Mouse (Mus musculus): ENCODE data around the gene Sycp1. TPM values are rescaled to one million over a fixed set of nuclear protein-coding genes. Genes with fewer than 3 reads are reported as not detected.

Sycp1 gene
- not detected for total RNA-seq (2022)

- DNase-seq (ENCODE audit: low spot score in 2 of 2) = no peak
Measured at GRCm38 (mm10) chr3:102935451-102936354, at the start of gene Sycp1. Sycp1 (minus strand) TSS chr3:102936100.

GRCm38 (mm10) chr3:102980349-102980736, 44.4 kb upstream of the Sycp1 start:
- no peak for DNase-seq (ENCODE audit: low spot score in 2 of 2)

GRCm38 (mm10) chr3:102979550-102980348, 43.8 kb upstream of the Sycp1 start:
- DNase-seq (ENCODE audit: low spot score in 2 of 2) = no peak

DNA sequence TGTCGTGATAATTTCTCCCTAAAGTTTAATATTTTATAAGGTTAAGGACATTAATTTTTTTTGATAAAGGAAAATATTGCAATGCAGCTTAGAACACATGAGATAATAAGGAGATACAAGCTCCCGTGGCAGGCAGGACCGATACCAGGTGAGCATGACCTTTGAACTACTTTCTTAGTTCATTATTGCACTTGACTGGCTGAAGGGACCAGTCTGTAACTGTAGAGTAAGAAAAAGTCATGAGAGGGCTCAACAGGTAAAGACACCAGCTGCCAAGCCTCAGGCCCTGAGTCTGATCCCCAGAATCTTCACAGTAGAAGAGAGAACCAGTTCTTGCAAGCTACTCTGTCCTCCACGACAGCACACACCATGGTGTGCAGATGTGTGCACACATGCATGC, 41.0 kb upstream of the Sycp1 start:
- no peak for DNase-seq (ENCODE audit: low spot score in 2 of 2)

DNA sequence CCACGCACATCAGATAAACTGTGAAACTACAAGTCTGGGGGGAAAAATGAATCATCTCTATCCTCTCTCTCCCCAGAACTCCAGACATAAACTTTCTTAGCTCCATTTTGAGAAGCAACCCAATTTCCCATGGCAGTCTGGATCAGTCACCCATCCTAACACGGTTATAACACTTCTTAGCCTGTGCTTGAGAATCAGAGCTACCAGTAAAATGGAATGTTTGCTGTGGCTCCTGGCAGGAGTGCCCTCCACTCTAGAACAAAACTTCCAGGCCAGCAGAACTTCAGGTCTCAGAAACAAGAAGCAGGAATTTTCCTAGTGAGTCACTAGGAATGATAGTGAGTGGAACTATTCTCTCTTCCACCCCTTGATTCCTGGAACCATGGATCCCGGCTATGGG, 34.6 kb upstream of the Sycp1 start:
- no peak for DNase-seq (ENCODE audit: low spot score in 2 of 2)

DNA sequence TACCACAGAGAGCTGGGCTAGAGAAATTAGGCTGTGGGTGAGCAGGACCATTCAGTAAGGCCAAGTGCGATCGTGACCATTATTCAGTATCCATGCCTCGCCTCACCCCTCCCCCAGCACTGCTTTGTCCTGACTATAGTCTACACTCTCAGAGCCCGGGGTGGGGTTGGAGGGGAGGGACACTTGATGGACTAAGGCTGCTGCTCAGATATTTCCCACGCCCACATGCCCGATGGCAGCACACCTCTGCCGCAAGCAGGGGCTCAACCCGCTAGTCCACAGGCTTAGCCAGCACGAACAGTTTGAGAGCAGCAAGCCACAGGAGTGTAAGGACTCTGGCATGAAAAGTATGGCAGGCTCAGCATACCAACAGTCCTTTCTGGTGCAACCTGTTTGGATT, 34.2 kb upstream of the Sycp1 start:
- no peak for DNase-seq (ENCODE audit: low spot score in 2 of 2)

DNA sequence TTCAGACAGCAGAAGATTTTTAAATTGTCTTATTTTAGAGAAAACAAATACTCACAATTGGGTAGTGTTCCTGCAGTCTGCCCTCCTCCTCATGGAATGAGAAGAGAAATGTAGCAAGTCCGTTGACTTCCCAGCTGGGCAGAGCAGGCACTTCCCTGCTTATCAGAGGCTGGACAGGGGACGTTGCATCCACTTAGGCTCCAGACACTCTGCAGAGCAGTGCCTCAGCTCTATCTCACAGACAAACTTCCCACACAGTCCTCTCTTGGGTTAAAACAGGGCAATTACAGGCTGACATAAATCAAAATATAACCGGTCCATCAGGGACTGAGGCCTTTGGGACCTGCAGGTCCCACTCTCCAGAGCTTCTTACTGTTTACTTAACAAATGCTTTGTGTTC, 28.1 kb upstream of the Sycp1 start, which contains the start of gene Nr1h5:
Gene Nr1h5, minus strand, starts transcription at position 101 of the 400 bp plus-strand sequence.
- DNase-seq (ENCODE audit: low spot score in 2 of 2) = no peak

DNA sequence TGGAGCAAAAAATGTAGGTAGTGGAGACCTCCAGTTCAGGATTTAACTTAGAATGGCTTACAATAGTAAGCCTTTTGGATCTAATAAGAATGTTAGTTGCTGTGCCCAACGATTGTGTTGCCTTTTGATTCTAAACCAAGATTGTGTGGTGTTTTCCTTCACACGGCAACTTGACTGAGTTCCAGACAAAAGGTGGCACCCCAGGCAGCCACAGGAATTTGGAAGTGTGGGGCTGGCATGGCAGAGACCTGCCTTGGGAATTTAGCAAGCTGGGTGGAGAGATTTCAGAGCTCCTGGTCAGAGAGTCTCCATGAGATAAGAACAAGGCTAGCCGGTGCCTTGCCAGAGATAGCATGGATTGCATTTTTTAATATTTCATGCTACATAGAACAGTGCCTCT, 19.7 kb upstream of the Sycp1 start:
- no peak for DNase-seq (ENCODE audit: low spot score in 2 of 2)

DNA sequence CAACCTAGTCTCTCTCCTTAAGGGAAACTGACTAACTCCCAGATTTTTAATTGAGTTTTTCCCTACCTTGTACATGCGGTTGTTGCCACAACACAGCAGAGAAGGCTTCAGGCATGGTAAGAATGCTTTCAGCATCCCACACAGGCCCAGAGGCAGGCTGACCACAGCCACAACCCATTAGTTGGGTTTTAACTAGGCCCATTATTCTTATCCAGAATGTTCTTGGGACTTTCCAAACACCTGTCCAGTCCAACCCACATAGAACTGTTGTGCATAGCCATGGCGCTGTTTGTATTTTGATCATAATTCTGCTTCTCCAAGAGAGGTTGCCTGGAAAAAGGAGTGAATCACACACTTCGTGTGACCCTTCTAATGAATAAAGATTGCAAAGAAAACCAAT, 19.2 kb upstream of the Sycp1 start:
- DNase-seq (ENCODE audit: low spot score in 2 of 2) = no peak

DNA sequence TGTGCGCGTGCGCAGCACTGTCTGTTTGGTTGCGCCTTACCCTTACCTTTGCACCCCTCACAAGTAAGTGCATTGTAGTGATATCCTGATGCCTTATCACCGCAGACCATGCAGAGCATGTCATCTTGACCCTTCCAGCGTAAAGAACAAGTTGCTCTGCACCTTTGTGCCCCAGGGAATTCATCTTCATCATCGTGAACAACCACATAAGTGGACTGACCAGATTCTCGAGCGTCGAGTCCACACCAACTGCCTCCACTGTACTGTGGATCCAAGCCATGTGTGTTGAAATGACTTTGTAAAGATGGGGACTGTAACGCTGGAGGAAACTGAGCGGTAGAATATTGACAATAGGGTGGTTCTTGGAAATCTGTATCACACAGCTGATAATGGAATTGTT, 18.6 kb upstream of the Sycp1 start:
- no peak for DNase-seq (ENCODE audit: low spot score in 2 of 2)

GRCm38 (mm10) chr3:102946861-102947260, 11.0 kb upstream of the Sycp1 start:
- DNase-seq (ENCODE audit: low spot score in 2 of 2) = no peak

GRCm38 (mm10) chr3:102946312-102946711, 10.4 kb upstream of the Sycp1 start:
- no peak for DNase-seq (ENCODE audit: low spot score in 2 of 2)

DNA sequence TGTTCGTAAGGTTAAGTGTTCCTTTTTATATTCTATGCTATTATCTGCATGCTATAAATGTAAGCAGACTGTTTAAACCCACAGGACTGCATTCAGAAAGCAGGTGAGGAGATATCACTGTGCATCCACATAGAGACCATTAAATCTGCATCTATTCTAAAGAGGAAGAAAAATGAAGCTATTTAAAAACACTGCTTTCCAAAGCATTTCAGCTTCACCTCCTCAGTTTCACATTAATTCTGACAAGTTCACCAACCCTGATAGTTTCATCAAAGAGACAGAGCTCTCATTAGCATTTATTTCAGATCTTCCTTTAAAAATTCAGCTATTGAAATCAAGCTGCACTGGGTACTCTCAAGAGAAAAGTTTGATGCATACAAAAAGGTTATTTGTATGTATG, 2.2 kb upstream of the Sycp1 start:
- no peak for DNase-seq (ENCODE audit: low spot score in 2 of 2)

- no peak for DNase-seq (ENCODE audit: low spot score in 2 of 2)
Measured at GRCm38 (mm10) chr3:102899136-102899535, 36.8 kb downstream of the Sycp1 start.

- no peak for DNase-seq (ENCODE audit: low spot score in 2 of 2)
Measured at GRCm38 (mm10) chr3:102880529-102880928, 55.4 kb downstream of the Sycp1 start.

DNA sequence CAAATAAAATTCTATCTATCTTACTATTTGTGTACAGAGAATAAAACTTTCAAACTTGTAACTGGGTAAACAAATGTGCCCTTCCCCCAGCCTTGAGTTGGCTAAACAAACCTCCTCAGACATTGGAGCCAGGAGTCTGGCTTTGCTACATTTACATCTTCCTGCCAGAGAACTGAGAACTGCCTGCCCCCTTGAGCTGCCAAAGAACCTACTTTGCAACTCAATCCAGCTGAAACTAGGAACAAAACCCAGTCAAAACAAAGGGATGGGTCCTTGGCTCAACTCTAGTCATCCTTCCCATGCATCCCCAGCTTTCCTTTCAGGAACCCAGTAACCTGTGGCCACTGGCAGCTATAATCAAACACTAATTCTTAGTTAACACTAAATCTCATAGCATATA, 87.2 kb downstream of the Sycp1 start:
- no peak for DNase-seq (ENCODE audit: low spot score in 2 of 2)

DNA sequence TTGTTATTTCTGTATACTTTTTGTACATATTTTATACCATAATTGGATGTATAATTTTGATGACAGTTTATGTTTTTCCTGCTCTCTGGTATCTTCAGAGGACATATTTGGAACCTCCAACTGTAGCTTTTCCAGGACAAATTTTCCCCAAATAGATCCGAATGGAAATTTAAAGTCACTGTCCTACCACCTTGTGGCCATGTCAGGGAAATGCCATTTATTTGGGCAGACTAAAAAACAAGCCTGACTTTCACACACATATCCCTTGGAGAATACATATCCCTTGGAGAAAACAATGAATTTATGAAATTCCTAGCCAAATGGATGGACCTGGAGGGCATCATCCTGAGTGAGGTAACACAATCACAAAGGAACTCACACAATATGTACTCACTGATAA, 93.5 kb downstream of the Sycp1 start:
- no peak for DNase-seq (ENCODE audit: low spot score in 2 of 2)

- DNase-seq (ENCODE audit: low spot score in 2 of 2) = peak; percentile 11 to 36
Measured at GRCm38 (mm10) chr3:102803937-102804336, 132.0 kb downstream of the Sycp1 start.

DNA sequence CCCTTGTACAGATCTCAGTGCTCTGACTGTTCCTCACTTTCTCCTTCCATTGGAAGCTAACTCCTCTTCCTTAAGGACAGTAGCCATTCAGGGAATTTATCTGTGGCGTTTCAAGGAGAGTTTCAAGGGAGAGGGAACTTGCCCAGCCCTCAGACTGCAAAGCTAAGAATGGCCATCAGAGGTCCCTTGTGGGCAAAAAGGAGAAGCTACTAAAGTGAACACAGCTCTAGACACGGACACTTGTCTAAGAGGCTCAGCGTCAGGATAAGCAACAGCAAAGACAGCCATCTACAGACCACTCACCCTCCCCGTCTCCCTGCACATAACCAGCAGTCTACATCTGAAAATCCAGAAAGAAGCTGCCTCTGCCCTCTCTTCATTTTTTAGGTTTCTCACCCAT, 148.5 kb downstream of the Sycp1 start:
- no peak for DNase-seq (ENCODE audit: low spot score in 2 of 2)

- DNase-seq (ENCODE audit: low spot score in 2 of 2) = no peak
Measured at GRCm38 (mm10) chr3:102782618-102783017, 153.3 kb downstream of the Sycp1 start, which contains the start of gene Tshb. Tshb (minus strand) TSS chr3:102782718.

- no peak for DNase-seq (ENCODE audit: low spot score in 2 of 2)
Measured at GRCm38 (mm10) chr3:102773018-102773417, 162.9 kb downstream of the Sycp1 start.

All from left cerebral cortex, adult 8-10 months (tissue).